Comparison of ENCODE assay signal across 15 mouse cellular contexts in the genomic region with DNA sequence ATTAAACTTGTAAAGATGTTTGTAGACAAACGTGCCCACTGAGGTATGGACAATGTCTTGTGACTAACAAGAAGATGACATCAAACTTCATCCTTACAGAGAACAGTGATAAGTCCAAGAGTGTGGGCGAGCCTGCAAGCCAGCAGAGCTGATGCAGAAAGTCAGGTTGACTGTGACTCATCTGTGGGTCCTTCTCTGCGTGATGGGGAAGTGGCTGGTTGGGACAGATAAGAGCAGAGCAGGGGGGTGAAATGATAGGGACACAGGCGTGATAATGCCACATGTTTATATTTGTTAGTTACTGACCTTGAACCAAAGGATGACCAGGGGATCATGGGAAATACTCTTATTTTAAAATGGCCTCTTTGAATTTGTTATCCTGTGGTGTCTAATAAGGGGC. TPM values are rescaled to one million over a fixed set of nuclear protein-coding genes. Genes with fewer than 3 reads are reported as not detected.
DNase-seq lines count a peak whose midpoint lies in the region; ATAC-seq and TF ChIP-seq lines count a peak whose summit lies in the region.
"Had no signal": no experiment of that assay in that cellular context is flagged by ENCODE, and none has a peak within 500 bp of the region (broad histone marks: within the 10 kb centered on the region; RNA-seq: fewer than 3 reads in every experiment).

No protein-coding gene starts in this region.

- TF ChIP-seq CTCF in CH12.LX (conservative IDR thresholded peaks at IDR 0.05 in 1 of 2, IDR thresholded peaks at IDR 0.05 in 1 of 2; ENCODE audit: low read depth in 2 of 2, low read length in 2 of 2) = no peak
- TF ChIP-seq CTCF in liver, postnatal 0 days (IDR thresholded peaks at IDR 0.05; ENCODE audit: low read depth) = no peak

- TF ChIP-seq POLR2A in CH12.LX (IDR thresholded peaks at IDR 0.05; ENCODE audit: low read depth, low read length) = no peak

- no peak for TF ChIP-seq EP300 in CH12.LX (IDR thresholded peaks at IDR 0.05; ENCODE audit: low read length)
- TF ChIP-seq EP300 in liver, postnatal 0 days (IDR thresholded peaks at IDR 0.05; ENCODE audit: low read depth) = peak; percentile 98

- WGBS in heart, embryonic 12.5 days = 15% methylated on average over 4 of the region's 4 CpGs
- 22% methylated on average over 4 of the region's 4 CpGs for WGBS in liver, postnatal 0 days (ENCODE audit: insufficient replicate concordance)

- H3K4me2 ChIP-seq in heart, embryonic 12.5 days = no peak overlapping the region
- H3K4me2 ChIP-seq in CH12.LX (ENCODE audit: insufficient read depth, low read depth, poor library complexity, severe bottlenecking) = no peak overlapping the region
- H3K4me2 ChIP-seq in liver, postnatal 0 days (ENCODE audit: low read depth, low read length) = peak overlapping the region; percentile 53
- H3K4me2 ChIP-seq: embryonic facial prominence, embryonic 12.5 days; hindbrain, embryonic 15.5 days; lung, embryonic 15.5 days had no signal

- H3K79me2 ChIP-seq in CH12.LX (replicated peaks; ENCODE audit: control insufficient read depth, extremely low read depth, insufficient read depth, poor library complexity, severe bottlenecking) = no peaks in the 10 kb centered on the region

- H3K4me1 ChIP-seq in heart, embryonic 12.5 days (replicated peaks) = no peaks in the 10 kb centered on the region
- H3K4me1 ChIP-seq in CH12.LX (ENCODE audit: control insufficient read depth in 1 of 2, insufficient read depth in 2 of 2) = peaks cover 10 to 28% of the 10 kb centered on the region in 2 experiments
- peaks cover 28% of the 10 kb centered on the region for H3K4me1 ChIP-seq in liver, postnatal 0 days (ENCODE audit: insufficient read depth)
- H3K4me1 ChIP-seq: embryonic facial prominence, embryonic 12.5 days; hindbrain, embryonic 15.5 days; lung, embryonic 15.5 days had no signal

- dilution Hi-C loops in CH12.LX (cut with MboI; ENCODE audit: extremely low pct_ligation_motif_present, extremely low pct_unique_long_range_greater_than_20kb, low sequenced_read_pairs) = no loop called here

- H3K9me3 ChIP-seq in heart, embryonic 12.5 days (replicated peaks) = no peaks in the 10 kb centered on the region
- peaks cover 4% of the 10 kb centered on the region for H3K9me3 ChIP-seq in CH12.LX (replicated peaks; ENCODE audit: low read length)
- no peaks in the 10 kb centered on the region for H3K9me3 ChIP-seq in liver, postnatal 0 days (ENCODE audit: low read length)
- H3K9me3 ChIP-seq: embryonic facial prominence, embryonic 12.5 days; hindbrain, embryonic 15.5 days; lung, embryonic 15.5 days had no signal

- H3K4me3 ChIP-seq in heart, embryonic 12.5 days = no peak overlapping the region
- no peak overlapping the region for H3K4me3 ChIP-seq in CH12.LX (replicated peaks in 1 of 3; ENCODE audit: low read depth in 2 of 3, low read length in 2 of 3, poor library complexity in 1 of 3)
- no peak overlapping the region for H3K4me3 ChIP-seq in liver, postnatal 0 days (ENCODE audit: low read depth, low read length)
- H3K4me3 ChIP-seq: embryonic facial prominence, embryonic 12.5 days; hindbrain, embryonic 15.5 days; lung, embryonic 15.5 days; myocyte had no signal

- H3K27ac ChIP-seq in heart, embryonic 12.5 days (ENCODE audit: poor library complexity, severe bottlenecking) = 0 out of 2 replicates have a peak overlapping the region, but pooled peaks have one; percentile 14
- H3K27ac ChIP-seq in CH12.LX (ENCODE audit: insufficient read depth, low read depth) = no peak overlapping the region
- peak overlapping the region; percentile 80 for H3K27ac ChIP-seq in liver, postnatal 0 days (ENCODE audit: low read depth)
- H3K27ac ChIP-seq: embryonic facial prominence, embryonic 12.5 days; hindbrain, embryonic 15.5 days; lung, embryonic 15.5 days had no signal

- no peaks in the 10 kb centered on the region for H3K27me3 ChIP-seq in heart, embryonic 12.5 days (replicated peaks)
- H3K27me3 ChIP-seq in CH12.LX (replicated peaks) = no peaks in the 10 kb centered on the region
- no peaks in the 10 kb centered on the region for H3K27me3 ChIP-seq in liver, postnatal 0 days (ENCODE audit: insufficient read depth, low read length)
- H3K27me3 ChIP-seq: embryonic facial prominence, embryonic 12.5 days; hindbrain, embryonic 15.5 days; lung, embryonic 15.5 days had no signal

- peak; percentile 96 for ATAC-seq in heart, embryonic 12.5 days (ENCODE audit: insufficient number of reproducible peaks, low FRiP score)
- ATAC-seq in common myeloid progenitor, adult 5-6 weeks (replicated peaks; ENCODE audit: low read depth, poor library complexity, severe bottlenecking) = peak; percentile 97
- ATAC-seq in liver, postnatal 0 days = peak; percentile 95
- ATAC-seq: forebrain, postnatal 0 days had no signal

- H3K36me3 ChIP-seq in heart, embryonic 12.5 days = no peaks in the 10 kb centered on the region
- H3K36me3 ChIP-seq in CH12.LX (replicated peaks in 1 of 2; ENCODE audit: control insufficient read depth in 1 of 2, insufficient read depth in 1 of 2, low read length in 1 of 2) = peaks cover 5 to 17% of the 10 kb centered on the region in 2 experiments
- H3K36me3 ChIP-seq in liver, postnatal 0 days (replicated peaks; ENCODE audit: insufficient read depth, low read length) = no peaks in the 10 kb centered on the region; the same call in 1 of the 2 replicates
- H3K36me3 ChIP-seq: embryonic facial prominence, embryonic 12.5 days; hindbrain, embryonic 15.5 days; lung, embryonic 15.5 days had no signal

- no peak for TF ChIP-seq RAD21 in CH12.LX (IDR thresholded peaks at IDR 0.05; ENCODE audit: low read depth, low read length)

- no peak overlapping the region for H3K9ac ChIP-seq in heart, embryonic 12.5 days
- no peak overlapping the region for H3K9ac ChIP-seq in CH12.LX (ENCODE audit: insufficient read depth, low read depth)
- H3K9ac ChIP-seq in liver, postnatal 0 days (replicated peaks) = no peak overlapping the region
- H3K9ac ChIP-seq: embryonic facial prominence, embryonic 12.5 days; forebrain, postnatal 0 days; hindbrain, embryonic 15.5 days; lung, embryonic 15.5 days had no signal

- DNase-seq in heart, adult 9 months (ENCODE audit: low spot score in 2 of 2) = no peak
- DNase-seq in CH12.LX (ENCODE audit: extremely low read depth) = no peak
- peak; percentile 53 for DNase-seq in liver, postnatal 0 days
- no peak for DNase-seq in thymus, adult 18-20 months
- DNase-seq in cerebellum, adult 11 months = no peak
- no peak for DNase-seq in retina, postnatal 1 day
- DNase-seq: cerebellum, adult 18-20 months; forebrain, postnatal 0 days; kidney, postnatal 10 days had no signal

- in situ Hi-C loops in CH12.LX (cut with MboI; ENCODE audit: low pct_ligation_motif_present, low pct_unique_long_range_greater_than_20kb, low sequenced_read_pairs) = no loop called here

TF ChIP-seq in CH12.LX, 34 proteins besides CTCF, POLR2A, EP300 and RAD21:
- TF ChIP-seq NELFE (IDR thresholded peaks at IDR 0.05; ENCODE audit: low read depth, low read length) (no peak), GABPA (IDR thresholded peaks at IDR 0.05; ENCODE audit: insufficient replicate concordance, low read depth, low read length) (no peak), BHLHE40 (IDR thresholded peaks at IDR 0.05; ENCODE audit: low read depth, low read length) (0 out of 2 replicates have a peak, but pooled peaks have one; percentile 10)
TF ChIP-seq in CH12.LX: peak in this region for 1.

RNA-seq across cellular contexts. Expression of a gene that starts 23.3 kb away (rescaled TPM):
- polyA plus RNA-seq in heart, embryonic 12.5 days (2016; fragmentation: Nextera tagmentation; extraction: Ambion mirVana) = 11.2 and 13.7 TPM in 2 replicates
- total RNA-seq in CH12.LX (2012; rRNA removed) (213 and 339 TPM in 2 replicates), CH12.LX (2014; rRNA removed) (177 and 188 TPM in 2 replicates)
- polyA plus RNA-seq in CH12.LX (2012; ENCODE audit: insufficient read length, low read depth) = 118 and 145 TPM in 2 replicates
- 42.8 and 82.2 TPM in 2 replicates for total RNA-seq in common myeloid progenitor, adult 5-6 weeks (2017)
- polyA plus RNA-seq in liver, postnatal 0 days (2015; fragmentation: Nextera tagmentation; extraction: Ambion mirVana) = 55.5 and 56.7 TPM in 2 replicates

RNA-seq across cellular contexts. Expression of a gene that starts 37.7 kb away (rescaled TPM):
- 0.48 and 0.51 TPM in 2 replicates for polyA plus RNA-seq in heart, embryonic 12.5 days (2016; fragmentation: Nextera tagmentation; extraction: Ambion mirVana)
- 15.6 and 21.6 TPM in 2 replicates for total RNA-seq in CH12.LX (2012; rRNA removed)
- total RNA-seq in CH12.LX (2014; rRNA removed) = 9.9 and 14.8 TPM in 2 replicates
- polyA plus RNA-seq in CH12.LX (2012; ENCODE audit: insufficient read length, low read depth) = 56.5 and 56.6 TPM in 2 replicates
- total RNA-seq in common myeloid progenitor, adult 5-6 weeks (2017) = 1.2 and 2.4 TPM in 2 replicates
- polyA plus RNA-seq in liver, postnatal 0 days (2015; fragmentation: Nextera tagmentation; extraction: Ambion mirVana) = 2.2 and 2.6 TPM in 2 replicates

RNA-seq across cellular contexts. Expression of a gene that starts 57.7 kb away (rescaled TPM):
- 2.4 and 3.1 TPM in 2 replicates for polyA plus RNA-seq in heart, embryonic 12.5 days (2016; fragmentation: Nextera tagmentation; extraction: Ambion mirVana)
- total RNA-seq in CH12.LX (2012; rRNA removed) (146 and 179 TPM in 2 replicates), CH12.LX (2014; rRNA removed) (124 and 134 TPM in 2 replicates)
- 222 and 269 TPM in 2 replicates for polyA plus RNA-seq in CH12.LX (2012; ENCODE audit: insufficient read length, low read depth)
- total RNA-seq in common myeloid progenitor, adult 5-6 weeks (2017) = 18.1 and 33.5 TPM in 2 replicates
- polyA plus RNA-seq in liver, postnatal 0 days (2015; fragmentation: Nextera tagmentation; extraction: Ambion mirVana) = 8.9 and 9.6 TPM in 2 replicates

Comparison
In these comparisons a context has a peak if more than half of its experiments do, and no peak if none do; other contexts are left out.
1. RNA of a gene that starts 37.7 kb away (polyA plus RNA-seq): 56.5 to 56.6 TPM in CH12.LX; 2.2 to 2.6 TPM in liver, postnatal 0 days and 0.48 to 0.51 TPM in heart, embryonic 12.5 days; every median in the first group is over 10 times any median in the second.
2. RNA of a gene that starts 57.7 kb away (polyA plus RNA-seq): 222 to 269 TPM in CH12.LX; 8.9 to 9.6 TPM in liver, postnatal 0 days and 2.4 to 3.1 TPM in heart, embryonic 12.5 days; every median in the first group is over 10 times any median in the second.
3. Peak in every context shown above with its lines, with median percentiles within 50 percentile points of each other: ATAC-seq.